Mouse (Mus musculus): ENCODE measurements around the gene Cnpy2.

- TF ChIP-seq CTCF (IDR thresholded peaks at IDR 0.05; ENCODE audit: insufficient read depth, low read length) (no peak), POLR2A (IDR thresholded peaks at IDR 0.05; ENCODE audit: borderline replicate concordance, extremely low read depth, low read depth, low read length) (no peak)
These were observed 4.6 kb downstream of the Cnpy2 start for GRCm38 (mm10) chr10:128326825-128327224.
